Mouse (Mus musculus) hindbrain, postnatal 0 days (tissue): ENCODE measurements around the gene Cpsf3. TPM values are rescaled to one million over a fixed set of nuclear protein-coding genes. Genes with fewer than 3 reads are reported as not detected.

Experiments
- ATAC-seq: fragments of 200-750 bp; cut with Nextera tagmentation; 2 replicates; pipeline ENCODE4 v1.8.0; 2017; ENCODE audit warnings: mild to moderate bottlenecking, moderate TSS enrichment, moderate library complexity
- DNase-seq: peaks from one replicate; pipeline ENCODE4 v3.0.0-alpha.2; 2015; ENCODE audit warnings: low spot score
- H3K27ac ChIP-seq: fragments of 300-500 bp; sonication (generic); 2 replicates; pipeline ENCODE4 v1.5.1; 2014; ENCODE audit warnings: mild to moderate bottlenecking
- H3K27me3 ChIP-seq: fragments of 300-500 bp; sonication (generic); 2 replicates; pipeline ENCODE4 v1.6.1; 2014; ENCODE audit warnings: low read length, mixed read lengths; ENCODE audit not compliant: insufficient read depth
- H3K36me3 ChIP-seq: fragments of 300-500 bp; sonication (generic); 2 replicates; pipeline ENCODE4 v1.6.1; 2014; ENCODE audit warnings: low read length, mixed read lengths; ENCODE audit not compliant: insufficient read depth
- H3K4me1 ChIP-seq: fragments of 300-500 bp; sonication (generic); 2 replicates; pipeline ENCODE4 v1.6.1; 2014; ENCODE audit warnings: antibody characterized with exemption, low read length, mixed read lengths; ENCODE audit not compliant: insufficient read depth
- H3K4me2 ChIP-seq: fragments of 300-500 bp; sonication (generic); 2 replicates; pipeline ENCODE4 v1.6.1; 2014; ENCODE audit warnings: low read depth, mild to moderate bottlenecking, low read length, moderate library complexity, mixed read lengths
- H3K4me3 ChIP-seq: fragments of 300-500 bp; sonication (generic); 2 replicates; pipeline ENCODE4 v1.5.1; 2014; ENCODE audit warnings: low read length
- H3K9ac ChIP-seq: fragments of 300-500 bp; sonication (generic); replicated peaks from 2 replicates; pipeline ENCODE4 v1.6.1; 2014; ENCODE audit warnings: mild to moderate bottlenecking, low read length, moderate library complexity, mixed read lengths
- H3K9me3 ChIP-seq: fragments of 300-500 bp; sonication (generic); 2 replicates; pipeline ENCODE4 v1.6.1; 2016; ENCODE audit warnings: low read length, mixed read lengths
- CTCF ChIP-seq: IDR thresholded peaks from 2 replicates; pipeline ENCODE4 v1.5.1; 2016; ENCODE audit warnings: antibody characterized with exemption, control low read depth, low read depth
- WGBS: fragments of 180-500 bp; shearing (Covaris S2); extraction: QIAGEN DNeasy Blood & Tissue Kit; methylation state at CpG from one replicate; pipeline ENCODE4 v1.1.7; 2014; 5-methylcytosine and 5-hydroxymethylcytosine counted together
- polyA plus RNA-seq: library from polyadenylated mRNA; unstranded; fragments of >200 nt; fragmentation: Nextera tagmentation; extraction: Ambion mirVana; gene quantifications from 2 replicates; pipeline ENCODE4 v1.2.1, GENCODE M21; 2015
- total RNA-seq: library from RNA; depleted of rRNA; stranded (reverse); fragments of >200 nt; gene quantifications from 2 replicates; pipeline ENCODE4 v1.2.3, GENCODE M21; 2014

Gene Cpsf3
- total and polyA plus RNA-seq, 2 experiments from 2014 or later = 41.7 to 69.7 TPM

- H3K4me1 ChIP-seq = no peaks in the 10 kb centered on the region
- no peak for TF ChIP-seq CTCF
- no peak overlapping the region for H3K9ac ChIP-seq
- no peak overlapping the region for H3K4me3 ChIP-seq
- 81% methylated on average over 6 of the region's 6 CpGs for WGBS
- H3K27me3 ChIP-seq = no peaks in the 10 kb centered on the region
- peaks cover 22% of the 10 kb centered on the region for H3K36me3 ChIP-seq
- no peak for ATAC-seq
- DNase-seq = peak; percentile 37
- H3K27ac ChIP-seq = peak overlapping the region; percentile 51; the same call in 1 of the 2 replicates
- no peak overlapping the region for H3K4me2 ChIP-seq
- H3K9me3 ChIP-seq = no peaks in the 10 kb centered on the region
Measured at GRCm38 (mm10) chr12:21289651-21290050, 4.5 kb downstream of the Cpsf3 start.

- ATAC-seq (no peak), DNase-seq (no peak)
- H3K4me1 ChIP-seq = no peaks in the 10 kb centered on the region
- WGBS = 94% methylated on average over 11 of the region's 11 CpGs
- H3K9ac ChIP-seq = no peak overlapping the region
- no peaks in the 10 kb centered on the region for H3K27me3 ChIP-seq
- no peak overlapping the region for H3K27ac ChIP-seq
- TF ChIP-seq CTCF = no peak
- peaks cover 78% of the 10 kb centered on the region for H3K36me3 ChIP-seq
- H3K4me2 ChIP-seq = no peak overlapping the region
- no peak overlapping the region for H3K4me3 ChIP-seq
- no peaks in the 10 kb centered on the region for H3K9me3 ChIP-seq
Measured at GRCm38 (mm10) chr12:21298856-21299255, 13.7 kb downstream of the Cpsf3 start.

DNA sequence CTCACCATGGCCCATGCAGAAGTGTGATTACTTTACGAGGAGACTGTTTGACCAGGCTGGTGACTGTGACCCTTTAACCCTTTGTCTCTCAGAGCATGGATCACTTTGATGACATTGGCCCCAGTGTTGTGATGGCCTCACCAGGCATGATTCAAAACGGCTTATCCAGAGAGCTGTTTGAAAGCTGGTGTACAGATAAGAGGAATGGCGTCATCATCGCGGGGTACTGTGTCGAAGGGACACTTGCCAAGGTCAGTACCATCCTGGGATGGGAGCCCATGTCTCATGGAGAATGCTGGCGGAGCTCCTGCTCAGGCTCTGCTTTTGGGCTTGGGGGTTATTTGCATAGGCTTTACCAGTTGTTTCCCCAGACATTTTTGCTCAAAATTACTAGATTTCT, 16.1 kb downstream of the Cpsf3 start:
- ATAC-seq = no peak
- no peak for TF ChIP-seq CTCF

DNA sequence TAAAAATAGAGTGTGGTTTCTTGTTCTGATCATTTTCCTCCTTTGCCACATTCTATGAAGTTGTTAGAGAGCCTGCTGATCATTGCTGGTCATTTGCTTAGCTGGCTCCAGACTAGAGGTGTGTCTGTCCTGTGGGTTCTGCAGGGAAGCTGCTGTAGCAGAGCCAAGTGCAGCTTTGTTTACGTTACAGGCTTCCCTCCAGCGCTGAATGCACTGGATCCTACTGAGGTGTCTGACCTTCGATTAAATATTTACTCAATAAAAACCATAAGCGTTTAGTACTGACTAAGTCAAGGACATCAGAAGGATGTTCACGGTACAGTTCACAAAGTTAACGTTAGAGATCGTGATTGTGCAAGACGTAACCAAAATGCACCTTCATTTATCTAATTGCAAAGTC, 16.7 kb downstream of the Cpsf3 start:
- Histone ChIP-seq H3K4me1 (no peaks in the 10 kb centered on the region), H3K4me3 (no peak overlapping the region), H3K27me3 (no peaks in the 10 kb centered on the region), H3K36me3 (peaks cover 68% of the 10 kb centered on the region), H3K9ac (no peak overlapping the region), H3K27ac (no peak overlapping the region), H3K9me3 (no peaks in the 10 kb centered on the region), H3K4me2 (no peak overlapping the region)
- ATAC-seq (no peak), DNase-seq (no peak)
- TF ChIP-seq CTCF = no peak
- WGBS = 89% methylated on average over 8 of the region's 8 CpGs

More for the DNA sequence above, 16.1 kb downstream of the Cpsf3 start:
- 90% methylated on average over 7 of the region's 7 CpGs for WGBS
- DNase-seq = no peak
- H3K4me1 ChIP-seq = no peaks in the 10 kb centered on the region
- H3K27me3 ChIP-seq = no peaks in the 10 kb centered on the region
- no peak overlapping the region for H3K4me3 ChIP-seq
- H3K27ac ChIP-seq = no peak overlapping the region
- H3K4me2 ChIP-seq = no peak overlapping the region
- H3K36me3 ChIP-seq = peaks cover 70% of the 10 kb centered on the region
- H3K9me3 ChIP-seq = no peaks in the 10 kb centered on the region
- no peak overlapping the region for H3K9ac ChIP-seq

- DNase-seq = no peak
- Histone ChIP-seq H3K4me1 (no peaks in the 10 kb centered on the region), H3K9ac (no peak overlapping the region), H3K36me3 (peaks cover 64% of the 10 kb centered on the region), H3K9me3 (no peaks in the 10 kb centered on the region), H3K27ac (no peak overlapping the region), H3K4me3 (no peak overlapping the region), H3K4me2 (no peak overlapping the region), H3K27me3 (no peaks in the 10 kb centered on the region)
- WGBS = 83% methylated on average over 5 of the region's 5 CpGs
- no peak for ATAC-seq
- TF ChIP-seq CTCF = no peak
Measured at GRCm38 (mm10) chr12:21302361-21302783, 17.2 kb downstream of the Cpsf3 start.

GRCm38 (mm10) chr12:21305741-21306140, 20.6 kb downstream of the Cpsf3 start:
- ATAC-seq (no peak), DNase-seq (no peak)
- Histone ChIP-seq H3K4me1 (no peaks in the 10 kb centered on the region), H3K36me3 (peaks cover 66% of the 10 kb centered on the region), H3K4me3 (no peak overlapping the region), H3K9me3 (no peaks in the 10 kb centered on the region), H3K4me2 (no peak overlapping the region), H3K27me3 (no peaks in the 10 kb centered on the region), H3K9ac (no peak overlapping the region), H3K27ac (no peak overlapping the region)
- no peak for TF ChIP-seq CTCF
- 90% methylated on average over 4 of the region's 4 CpGs for WGBS

DNA sequence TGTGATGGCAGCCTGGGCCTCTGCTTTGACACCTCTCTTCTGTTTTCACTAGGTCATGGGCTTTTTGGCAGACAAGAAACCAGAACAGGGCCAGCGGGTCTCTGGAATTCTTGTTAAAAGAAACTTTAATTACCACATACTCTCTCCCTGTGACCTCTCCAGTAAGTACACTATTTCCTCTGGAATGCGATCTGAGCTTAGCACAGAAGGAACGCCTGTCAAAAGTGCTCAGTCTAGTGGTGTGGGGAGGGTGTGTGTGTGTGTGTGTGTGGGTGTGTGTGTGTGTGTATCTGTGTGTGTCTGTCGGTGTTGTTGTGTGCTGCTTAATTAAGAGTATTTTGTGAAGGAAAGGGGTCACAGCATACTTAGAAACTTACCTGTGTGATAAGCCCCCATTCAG, 21.5 kb downstream of the Cpsf3 start:
- TF ChIP-seq CTCF = no peak
- DNase-seq (no peak), ATAC-seq (no peak)
- Histone ChIP-seq H3K36me3 (peaks cover 67% of the 10 kb centered on the region), H3K4me2 (no peak overlapping the region), H3K27ac (no peak overlapping the region), H3K27me3 (no peaks in the 10 kb centered on the region), H3K4me3 (no peak overlapping the region), H3K4me1 (no peaks in the 10 kb centered on the region), H3K9ac (no peak overlapping the region), H3K9me3 (no peaks in the 10 kb centered on the region)
- WGBS = 86% methylated on average over 4 of the region's 4 CpGs
